Mouse (Mus musculus) testis, adult 2 months (tissue): ENCODE data around the gene Hcrtr1.

Experiments
- CTCF ChIP-seq: fragments of 200-500 bp; IDR thresholded peaks from 2 replicates; pipeline ENCODE4 v1.5.1; 2012; ENCODE audit warnings: low read depth, mild to moderate bottlenecking, inconsistent platforms, low read length, moderate library complexity; ENCODE audit not compliant: control insufficient read depth, insufficient read depth, insufficient replicate concordance
- POLR2A ChIP-seq: fragments of 200-500 bp; IDR thresholded peaks from 2 replicates; pipeline ENCODE4 v1.6.1; 2012; ENCODE audit warnings: low read depth, mild to moderate bottlenecking, inconsistent platforms, low read length, moderate library complexity; ENCODE audit not compliant: control insufficient read depth

DNA sequence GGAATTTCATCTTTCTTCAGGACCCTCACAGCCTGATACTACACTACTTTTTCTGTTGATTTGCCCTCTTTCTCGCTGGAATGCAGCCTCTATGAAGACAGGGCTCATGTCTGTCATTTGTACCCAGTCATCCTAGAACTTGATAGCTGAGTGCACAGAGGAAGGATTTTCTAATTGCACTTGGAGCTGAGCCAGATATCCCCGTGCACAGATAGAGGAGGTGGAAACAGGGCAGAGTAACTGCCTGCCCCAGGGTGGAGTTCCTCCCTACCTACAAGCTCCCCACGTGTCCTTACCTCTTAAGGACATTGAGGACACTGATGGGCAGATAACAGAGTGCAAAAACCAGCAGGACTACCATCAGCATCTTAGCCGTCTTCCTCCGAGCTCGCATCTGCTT lies 5.8 kb downstream of the Hcrtr1 start:
- no peak for TF ChIP-seq POLR2A
- TF ChIP-seq CTCF: no peak
